Mouse (Mus musculus): ENCODE results near the gene Adam12.

GRCm38 (mm10) chr7:133876139-133876538, 355.8 kb downstream of the Adam12 start:
- TF ChIP-seq CTCF (IDR thresholded peaks at IDR 0.05; ENCODE audit: extremely low read depth, insufficient read length, insufficient replicate concordance, low read depth, low read length) (no peak), POLR2A (IDR thresholded peaks at IDR 0.05; ENCODE audit: low read depth, low read length) (no peak)
